Mouse (Mus musculus) adrenal gland, postnatal 4 days (tissue): Measurements from ENCODE around the gene Rab22a. TPM values are rescaled to one million over a fixed set of nuclear protein-coding genes. Genes with fewer than 3 reads are reported as not detected.
"Not testable (repeated sequence)": the region's sequence is repeated elsewhere in the genome, so short reads cannot be mapped to it uniquely, and the experiment has no call there.

ENCODE experiments used
- DNase-seq, 2 experiments: peaks; one replicate each; pipeline ENCODE4 v3.0.0; 2021 to 2022; ENCODE audit warnings: low spot score in 2 of 2, mixed read lengths in 2 of 2
- total RNA-seq, 2 experiments: library from RNA; stranded (reverse); gene quantifications; 2 replicates each; pipeline ENCODE4 v1.2.3; 2021

The Rab22a gene
- total RNA-seq, 2 experiments from 2014 or later = 34.6 to 35.0 TPM

DNA sequence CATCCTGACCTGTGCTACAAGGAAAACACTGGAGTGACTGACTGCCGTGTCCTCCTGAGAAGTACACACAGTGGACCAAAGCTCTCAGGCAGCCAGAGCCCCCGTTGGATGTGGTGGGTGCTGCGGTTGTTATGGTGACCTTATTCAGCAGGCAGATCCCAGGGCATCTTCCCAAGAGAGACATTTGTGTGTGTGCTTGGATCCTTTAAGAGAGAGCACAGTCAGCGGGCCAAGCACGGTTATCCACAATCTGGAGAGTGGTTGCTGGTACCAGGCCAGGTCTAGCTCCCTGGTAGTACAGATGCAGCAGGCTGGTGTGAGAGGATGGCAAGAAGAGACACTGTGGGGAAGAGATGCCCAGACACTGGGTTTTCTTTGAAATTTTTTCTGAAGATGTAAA, 57.4 kb downstream of the Rab22a start:
- DNase-seq = no peak

DNA sequence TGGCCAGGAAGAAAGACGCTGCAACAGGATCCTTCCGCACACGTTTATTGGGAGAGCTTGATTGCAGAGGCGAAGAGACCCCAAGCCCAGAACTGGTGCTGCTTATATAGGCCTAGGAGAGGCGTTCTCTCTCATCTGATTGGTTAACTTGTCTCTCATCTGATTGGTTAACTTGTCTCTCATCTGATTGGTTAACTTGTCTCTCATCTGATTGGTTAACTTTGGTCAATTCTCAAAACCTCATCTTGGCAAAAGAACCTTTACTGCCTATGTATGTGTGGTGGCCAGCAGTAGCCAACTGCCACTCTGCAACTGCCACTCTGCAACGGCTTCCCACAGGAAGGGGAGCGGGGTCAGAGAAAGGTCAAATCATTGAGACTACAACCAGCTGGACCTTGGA, 59.6 kb downstream of the Rab22a start, which contains the start of gene 1700010B08Rik:
1700010B08Rik (plus strand) TSS at position 301 of the 400 bp plus-strand sequence.
- DNase-seq = not testable (repeated sequence)

DNA sequence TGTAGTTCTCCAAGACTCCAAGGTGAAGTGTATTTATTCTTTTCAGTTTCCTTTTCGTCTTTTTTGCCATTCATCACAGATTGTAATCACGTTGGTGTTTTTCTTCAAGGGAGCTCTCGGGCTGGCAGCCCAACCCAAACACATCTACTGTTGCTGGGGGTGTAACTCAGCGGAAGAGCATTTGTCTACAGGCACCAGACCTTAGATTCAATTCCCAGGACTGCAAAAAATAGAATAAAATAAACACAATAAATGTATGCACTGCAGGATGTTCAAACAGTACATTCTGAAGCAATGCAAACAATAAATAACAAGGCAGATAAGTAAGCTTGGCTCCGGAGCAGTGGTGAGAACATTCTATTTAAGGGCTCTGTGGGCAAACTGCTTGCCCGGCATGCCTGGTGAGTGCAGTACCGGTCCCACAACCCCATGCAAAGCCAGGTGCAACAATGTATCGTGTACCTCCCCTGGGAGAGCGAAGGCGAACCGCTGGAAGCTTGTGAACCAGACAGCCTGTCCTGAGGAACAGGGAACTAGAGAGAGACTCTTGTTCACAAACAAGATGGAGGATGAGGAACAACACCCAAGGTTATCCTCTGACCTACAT, 62.8 kb downstream of the Rab22a start:
- DNase-seq = no peak

DNA sequence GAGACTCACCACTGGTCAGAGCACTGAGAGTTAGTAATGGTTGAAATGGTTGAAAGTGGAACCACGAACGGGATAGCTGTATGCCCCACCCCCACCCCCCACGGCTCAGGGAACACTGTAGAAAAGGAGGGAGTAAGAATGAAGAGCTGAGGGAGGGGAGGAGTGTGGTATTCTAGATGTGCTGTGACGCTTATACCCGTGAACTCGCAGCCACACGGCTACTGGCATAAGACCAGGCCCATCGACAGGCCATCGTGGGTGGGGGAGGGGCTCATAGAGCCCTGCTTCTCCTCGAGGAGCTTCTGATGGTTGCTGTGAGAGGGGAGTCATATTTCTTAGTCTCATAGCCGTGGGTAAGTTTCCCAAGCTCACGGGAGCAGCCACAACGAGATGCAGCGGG, 64.8 kb downstream of the Rab22a start:
- DNase-seq = no peak

DNA sequence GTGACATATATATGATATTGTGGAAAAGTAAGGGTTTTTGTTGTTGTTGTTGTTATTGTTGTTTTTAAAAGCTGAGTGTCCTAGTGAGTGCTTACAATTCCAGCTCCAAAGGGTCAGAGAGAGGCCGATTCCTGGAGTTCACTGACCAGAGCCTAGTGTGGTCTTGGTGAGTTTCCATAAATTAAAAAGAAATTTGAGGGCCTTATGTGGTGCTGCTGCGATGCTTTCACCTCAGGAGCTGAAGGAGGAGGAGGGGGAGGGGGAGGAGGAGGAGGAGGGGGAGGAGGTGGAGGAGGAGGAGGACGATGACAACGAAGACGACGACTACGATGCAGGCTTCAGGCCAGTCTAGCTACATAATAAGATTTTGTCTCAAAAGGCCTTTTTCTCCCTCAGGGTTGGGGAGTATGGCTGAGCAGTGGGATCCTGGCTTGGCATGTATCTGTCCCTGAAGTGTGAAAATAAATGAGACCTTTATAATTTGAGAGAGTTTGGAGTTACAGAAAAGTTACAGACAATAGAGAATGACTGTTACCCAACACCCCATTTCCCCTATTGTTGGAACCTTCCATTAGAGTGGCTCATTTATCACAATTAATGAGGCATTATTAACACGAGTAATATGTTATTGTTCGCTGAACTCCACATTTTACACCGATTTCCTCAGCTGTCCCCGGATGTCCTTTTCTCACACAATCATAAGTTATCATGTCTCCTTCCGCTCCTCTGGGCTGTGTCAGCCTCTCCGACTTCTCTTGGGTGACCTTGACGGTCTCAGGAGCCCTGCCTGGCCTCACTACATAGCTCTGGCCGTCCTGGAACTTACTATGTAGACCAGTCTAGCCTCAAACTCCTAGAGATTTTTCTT, 65.6 kb downstream of the Rab22a start:
- no peak for DNase-seq

DNA sequence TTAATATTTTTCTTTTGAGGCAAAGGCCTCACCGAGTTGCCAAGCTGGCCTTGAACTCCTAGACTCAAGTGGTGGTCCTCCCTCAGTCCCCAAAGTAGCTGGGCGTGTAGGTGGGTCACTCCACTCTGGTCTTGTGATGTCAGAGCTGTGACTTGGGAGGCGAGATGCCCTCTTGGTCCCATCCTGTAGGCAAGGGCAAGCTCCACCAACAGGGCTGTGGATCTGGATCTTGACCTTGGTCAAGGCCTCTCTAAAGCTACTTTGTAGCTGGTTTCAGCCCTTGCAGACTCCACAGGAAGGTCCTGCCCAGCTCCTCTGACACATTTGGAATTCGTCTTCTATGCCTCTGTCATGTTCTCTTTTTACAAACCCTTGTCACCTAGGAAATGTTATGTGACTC, 66.3 kb downstream of the Rab22a start:
- no peak for DNase-seq

DNA sequence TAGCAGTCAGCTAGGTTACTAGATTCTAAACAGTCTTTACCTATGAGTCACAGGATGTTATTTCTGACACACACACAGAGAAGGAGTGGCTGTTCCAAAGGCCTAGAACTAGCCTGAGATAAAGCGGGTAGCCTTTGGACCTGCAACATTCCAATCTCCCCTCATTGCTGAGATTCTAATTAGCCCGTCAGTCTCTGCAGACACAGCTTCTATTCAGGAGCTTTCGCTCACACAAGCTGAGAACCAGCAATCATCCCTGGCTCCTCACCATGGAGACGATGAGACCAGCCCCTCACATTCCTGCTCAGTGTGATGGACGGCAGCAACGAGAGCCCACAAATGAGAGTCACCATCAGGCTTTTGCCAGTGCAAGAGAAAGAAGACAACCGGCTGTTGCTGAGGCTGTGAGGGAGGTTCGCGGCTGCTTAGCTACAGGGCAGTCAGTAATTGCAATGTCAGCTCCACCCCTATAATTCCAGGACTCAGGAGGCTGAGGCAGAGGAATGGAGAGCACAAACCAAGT, 70.9 kb downstream of the Rab22a start:
- DNase-seq = no peak

DNA sequence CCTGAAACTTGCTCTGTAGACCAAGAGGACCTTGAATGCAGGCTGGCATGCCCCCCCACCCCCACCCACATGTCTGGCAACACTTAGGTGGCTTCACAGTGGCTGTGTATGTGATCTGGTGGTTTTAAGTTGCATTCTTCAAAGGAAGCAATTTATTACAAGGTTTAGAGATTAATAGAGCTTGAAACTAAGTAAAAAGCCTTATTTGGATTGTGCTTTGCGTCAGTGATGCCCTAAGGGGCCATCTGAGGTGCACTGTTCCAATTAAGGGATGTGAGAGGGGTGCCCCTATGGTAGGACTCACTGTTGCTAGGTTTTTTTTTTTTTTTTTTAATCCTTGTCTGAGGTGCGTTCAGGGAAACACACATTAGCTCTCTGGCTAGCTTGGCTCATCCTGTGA, 74.9 kb downstream of the Rab22a start:
- DNase-seq = no peak

DNA sequence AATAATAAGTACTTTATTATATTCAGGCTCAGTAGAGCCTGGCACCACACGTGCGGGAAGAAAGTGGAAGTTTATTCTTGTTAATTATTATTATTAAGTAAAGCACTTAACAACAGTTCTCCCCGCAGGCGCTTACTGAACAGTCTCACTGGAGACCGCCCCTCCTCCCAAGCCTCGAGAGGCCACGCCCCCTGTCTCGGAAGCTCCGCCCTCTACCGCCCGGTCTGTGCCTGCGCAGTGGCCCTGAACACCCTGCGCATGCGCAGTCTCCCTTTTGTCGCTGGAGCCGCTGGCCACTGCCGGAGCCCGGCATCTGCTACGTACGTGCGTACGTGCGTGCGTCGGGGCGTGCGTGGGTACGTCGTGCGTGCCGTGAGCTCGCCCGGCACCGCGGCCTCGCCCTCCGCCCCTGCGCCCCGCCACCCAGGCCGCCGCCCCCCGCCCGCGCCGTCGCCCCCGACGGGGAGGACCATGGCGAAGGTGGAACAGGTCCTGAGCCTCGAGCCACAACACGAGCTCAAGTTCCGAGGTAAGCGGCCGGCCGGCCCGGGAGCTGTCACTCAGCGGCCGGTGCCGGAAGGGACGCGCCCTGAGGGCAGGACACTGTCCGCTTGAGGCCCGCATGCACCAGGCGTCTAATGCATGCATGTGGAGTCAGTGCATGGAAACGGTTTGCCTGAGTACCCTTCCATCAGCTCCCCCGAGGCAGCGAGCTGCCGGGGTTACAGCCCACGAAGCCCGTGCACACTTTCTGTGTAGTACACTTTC, 77.8 kb downstream of the Rab22a start, which contains the start of gene Vapb:
Vapb (plus strand) TSS at position 290 of the 768 bp plus-strand sequence.
- peak; percentile 99 to 100 for DNase-seq

DNA sequence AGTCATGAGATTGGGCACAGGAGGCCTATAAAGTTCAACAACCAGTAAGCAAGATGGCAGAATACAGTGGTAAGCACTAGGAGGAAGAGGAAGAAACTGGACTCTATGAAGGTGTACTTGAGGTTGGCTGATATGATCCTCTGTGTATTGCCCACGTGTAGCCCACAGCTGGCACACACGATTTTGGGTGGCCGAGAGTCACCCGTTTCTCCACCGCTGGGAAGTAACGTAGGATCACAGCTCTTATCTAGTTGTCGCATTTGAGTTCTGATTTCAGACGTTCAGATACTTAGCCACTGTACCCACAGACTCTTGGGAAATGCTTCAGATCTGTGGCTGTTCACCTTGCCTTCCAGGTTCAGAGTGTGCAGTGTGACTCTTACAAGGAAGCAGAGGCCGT, 78.7 kb downstream of the Rab22a start:
- no peak for DNase-seq

DNA sequence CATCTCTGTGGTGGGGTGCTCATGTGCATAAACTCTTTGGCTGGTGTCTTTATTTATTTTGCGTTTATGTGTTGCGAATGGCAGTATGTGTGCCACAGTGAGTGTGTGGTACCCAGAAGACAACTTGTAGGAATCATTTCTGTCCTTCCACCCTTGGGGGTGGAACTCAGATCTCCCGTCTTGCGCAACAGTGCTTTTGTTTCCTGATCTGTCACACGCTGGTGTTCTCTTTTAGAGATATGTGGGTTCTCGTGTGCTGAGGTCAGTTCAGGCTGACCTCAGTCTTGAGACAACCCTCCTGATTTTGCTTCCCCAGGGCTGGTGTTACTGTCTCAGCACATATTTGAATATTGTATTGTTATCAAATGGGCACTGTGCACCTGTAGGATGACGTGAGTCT, 79.5 kb downstream of the Rab22a start:
- no peak for DNase-seq

DNA sequence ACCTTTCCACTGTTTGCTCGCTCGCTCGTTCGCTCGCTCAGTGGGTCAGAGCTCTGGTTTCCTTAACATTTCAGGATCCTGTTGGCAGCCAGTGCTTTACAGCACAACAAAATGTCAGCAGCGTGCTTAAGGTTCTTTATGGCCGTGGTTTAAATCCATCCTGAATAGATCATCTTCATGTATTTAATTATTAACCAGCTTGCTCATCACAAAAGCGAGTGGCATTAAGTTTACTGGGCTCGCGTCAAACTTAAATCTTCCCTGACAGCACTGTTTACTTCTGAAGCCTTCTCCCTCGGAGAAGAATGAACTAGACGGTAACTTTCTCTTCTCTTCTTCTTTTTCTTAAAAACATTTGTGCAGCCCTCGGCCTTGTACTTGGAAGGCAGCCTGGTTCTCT, 82.5 kb downstream of the Rab22a start:
- DNase-seq = no peak

DNA sequence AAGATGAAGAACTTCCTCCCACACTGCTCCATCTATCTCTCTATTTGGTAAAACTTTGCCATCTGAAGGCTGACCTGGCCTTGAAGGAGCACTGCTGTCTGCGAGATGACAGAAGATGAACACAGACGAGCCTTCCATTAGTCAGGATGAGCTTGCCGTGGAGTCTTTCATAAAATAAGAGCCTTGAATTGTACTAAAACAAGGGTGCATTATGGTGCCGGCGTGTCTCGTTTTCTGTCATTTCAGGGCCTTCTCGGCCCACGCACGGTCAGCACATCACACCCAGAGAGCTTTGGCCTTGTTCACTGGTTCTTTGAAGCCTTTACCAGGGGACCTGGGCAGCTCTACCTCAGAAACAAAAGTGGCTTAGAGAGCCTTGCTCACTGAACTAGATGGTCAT, 83.2 kb downstream of the Rab22a start:
- DNase-seq = no peak

DNA sequence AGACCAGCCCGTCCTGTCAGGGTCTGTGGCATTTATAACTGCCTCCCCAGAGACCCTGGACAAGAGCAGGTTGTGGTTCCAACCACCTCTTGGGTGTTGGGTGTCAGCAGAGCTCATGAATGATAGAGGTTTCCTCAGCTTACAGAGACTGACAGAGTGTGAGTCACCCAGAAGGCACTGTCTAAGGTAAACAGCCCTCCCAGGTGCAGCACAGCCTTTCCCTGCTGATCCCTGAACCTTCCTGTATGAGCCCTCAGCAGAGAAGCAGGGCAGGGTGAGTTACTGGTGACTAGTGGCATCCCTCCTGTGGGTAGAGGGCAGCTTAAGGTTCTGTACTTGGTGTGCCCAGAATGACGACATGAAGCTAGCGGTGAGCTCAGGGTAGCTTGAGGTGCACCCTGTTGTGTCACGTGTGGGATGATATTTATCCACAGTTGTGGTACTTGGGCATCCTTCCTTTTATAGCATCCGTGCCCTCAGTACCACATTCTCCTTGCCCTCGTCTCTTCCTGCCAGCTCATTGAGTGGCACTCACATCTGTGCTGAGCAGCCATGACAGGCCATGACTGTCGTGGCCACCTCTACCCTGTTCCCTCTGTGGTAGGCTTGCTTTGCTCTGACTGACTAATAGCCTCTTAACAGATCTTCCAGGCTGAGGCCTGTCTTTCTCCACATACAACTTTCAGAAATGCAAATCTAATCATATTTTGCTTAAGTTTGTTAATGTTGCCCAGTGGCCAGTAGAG, 84.7 kb downstream of the Rab22a start:
- DNase-seq = no peak

DNA sequence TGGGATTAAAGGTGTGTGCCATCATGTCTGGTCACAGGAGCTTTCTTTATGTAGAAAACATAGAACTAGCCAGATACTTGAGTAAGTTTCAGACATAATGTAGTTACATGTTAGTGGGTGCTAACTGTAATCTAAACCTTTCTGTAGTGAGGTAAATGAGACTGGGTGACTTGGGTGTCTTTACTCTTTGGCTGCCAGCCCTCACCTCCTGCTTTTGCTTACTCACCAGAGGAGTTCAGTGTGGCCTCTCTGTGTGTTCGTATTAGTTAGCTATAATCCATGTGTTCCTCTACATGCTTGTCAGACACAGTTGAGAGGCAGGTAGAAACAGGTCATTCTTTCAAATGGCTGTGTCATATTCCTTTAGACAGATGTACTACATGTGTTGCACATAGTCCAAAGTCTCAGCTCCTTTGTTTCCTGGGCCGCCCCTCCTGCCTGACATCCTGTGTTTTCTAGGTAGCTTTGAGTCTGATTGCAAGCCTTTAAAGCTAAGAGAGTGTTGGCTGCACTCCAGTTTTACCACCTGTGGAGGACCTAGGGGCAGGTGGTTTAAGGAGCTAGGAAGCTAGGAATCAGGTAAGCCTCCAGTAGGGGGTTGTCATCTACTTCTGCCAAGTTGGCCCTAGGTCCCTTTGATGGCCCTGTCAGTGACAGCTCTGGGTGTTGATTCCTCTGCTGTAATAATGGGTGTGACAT, 89.5 kb downstream of the Rab22a start:
- DNase-seq = no peak

DNA sequence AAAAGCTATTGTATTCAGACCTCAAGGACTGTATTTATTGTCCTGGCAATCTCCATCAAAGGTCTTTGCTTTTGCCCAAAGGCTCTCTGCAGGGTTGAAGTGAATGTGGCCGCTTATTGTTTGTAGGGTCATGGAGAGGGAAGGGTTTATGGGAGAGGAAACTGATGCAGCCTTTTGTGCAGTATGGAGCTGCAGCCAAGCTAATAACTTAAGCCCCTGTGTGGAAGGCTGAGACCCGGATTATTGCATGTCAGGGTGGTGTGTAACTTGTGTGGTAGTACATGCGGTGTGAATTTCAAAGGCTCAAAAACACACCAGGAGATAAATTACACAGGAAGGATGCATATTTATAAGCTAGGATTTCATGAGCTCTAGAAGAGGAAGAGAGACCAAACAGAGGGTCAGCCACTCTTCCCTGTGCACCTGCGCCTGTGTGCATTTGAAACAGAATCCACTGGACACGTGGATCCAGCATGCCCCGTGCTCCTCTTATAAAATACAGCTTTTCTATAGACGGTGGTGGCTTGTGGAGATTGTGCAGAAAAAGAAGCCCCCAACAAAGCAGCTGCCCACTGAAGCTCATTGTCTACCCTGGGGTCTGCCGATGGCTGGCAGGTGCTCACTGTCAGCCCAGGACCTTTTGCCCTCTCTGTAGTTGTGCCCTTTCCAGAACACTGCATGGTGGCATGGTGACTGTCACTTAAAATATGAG, 96.0 kb downstream of the Rab22a start:
- no peak for DNase-seq
